In the genomic region with DNA sequence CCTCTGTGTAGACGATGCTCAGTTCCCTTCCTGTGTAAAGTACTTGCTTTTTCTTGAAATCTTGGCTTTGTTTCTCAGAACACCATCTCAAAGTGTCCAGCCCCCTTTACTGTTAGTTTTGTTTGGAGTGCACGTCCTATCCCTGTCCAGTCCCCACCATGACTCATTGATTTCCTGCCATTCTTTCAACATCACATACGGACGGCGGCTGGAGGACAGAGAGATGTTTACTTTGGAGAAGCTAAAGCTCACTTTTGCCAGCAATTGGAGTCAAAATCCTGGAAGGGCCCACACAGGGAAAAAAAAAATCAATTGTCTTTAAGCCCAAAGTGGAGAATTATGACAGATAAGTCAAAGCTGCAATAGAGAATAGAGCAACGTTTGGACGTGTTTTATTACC, we compare ENCODE assay signal across 10 mouse cellular contexts. TPM values are rescaled to one million over a fixed set of nuclear protein-coding genes. Genes with fewer than 3 reads are reported as not detected.
DNase-seq lines count a peak whose midpoint lies in the region; ATAC-seq and TF ChIP-seq lines count a peak whose summit lies in the region.
"Had no signal": no experiment of that assay in that cellular context is flagged by ENCODE, and none has a peak within 500 bp of the region (broad histone marks: within the 10 kb centered on the region; RNA-seq: fewer than 3 reads in every experiment).

No protein-coding gene starts in this region.

- WGBS in heart, embryonic 10.5 days = 60% methylated on average over 7 of the region's 7 CpGs
- 30% methylated on average over 7 of the region's 7 CpGs for WGBS in heart, adult 2 months
- WGBS in kidney, embryonic 15.5 days = 45% methylated on average over 7 of the region's 7 CpGs
- 70% methylated on average over 7 of the region's 7 CpGs for WGBS in midbrain, embryonic 16.5 days

- no peak for TF ChIP-seq CTCF in heart, adult 2 months (IDR thresholded peaks at IDR 0.05)

- H3K9me3 ChIP-seq in heart, embryonic 10.5 days = no peaks in the 10 kb centered on the region
- 0 out of 2 replicates have a peak, but pooled peaks cover 3% of the 10 kb centered on the region for H3K9me3 ChIP-seq in kidney, embryonic 15.5 days (replicated peaks)
- H3K9me3 ChIP-seq in megakaryocyte, embryonic 14.5 days = peaks cover 6% of the 10 kb centered on the region
- H3K9me3 ChIP-seq in midbrain, embryonic 16.5 days (replicated peaks; ENCODE audit: control insufficient read depth, low read length, poor library complexity, severe bottlenecking) = no peaks in the 10 kb centered on the region

- no peak overlapping the region for H3K4me2 ChIP-seq in kidney, embryonic 15.5 days
- H3K4me2 ChIP-seq in midbrain, embryonic 16.5 days (ENCODE audit: low read length) = no peak overlapping the region

- no peaks in the 10 kb centered on the region for H3K4me1 ChIP-seq in heart, embryonic 10.5 days
- H3K4me1 ChIP-seq in heart, adult 2 months (ENCODE audit: control insufficient read depth, insufficient read depth, low read length) = peaks cover 8% of the 10 kb centered on the region
- 0 out of 2 replicates have a peak, but pooled peaks cover 6% of the 10 kb centered on the region for H3K4me1 ChIP-seq in kidney, embryonic 15.5 days
- H3K4me1 ChIP-seq in megakaryocyte, embryonic 14.5 days = peaks cover 70% of the 10 kb centered on the region
- no peaks in the 10 kb centered on the region for H3K4me1 ChIP-seq in midbrain, embryonic 16.5 days (ENCODE audit: control insufficient read depth, insufficient read depth, low read length)

- TF ChIP-seq EP300 in heart, adult 2 months (IDR thresholded peaks at IDR 0.05; ENCODE audit: insufficient read depth, low read depth, low read length) = 0 out of 2 replicates have a peak, but pooled peaks have one; percentile 25

- no peak overlapping the region for H3K4me3 ChIP-seq in heart, embryonic 10.5 days
- H3K4me3 ChIP-seq in heart, adult 2 months = no peak overlapping the region
- no peak overlapping the region for H3K4me3 ChIP-seq in kidney, embryonic 15.5 days (replicated peaks)
- peak overlapping the region; percentile 42 for H3K4me3 ChIP-seq in megakaryocyte, embryonic 14.5 days (replicated peaks)
- no peak overlapping the region for H3K4me3 ChIP-seq in midbrain, embryonic 16.5 days (ENCODE audit: low read depth, low read length)

- peak; percentile 99 for DNase-seq in heart, adult 11 months
- DNase-seq in heart, embryonic 10.5 days (ENCODE audit: low spot score) = no peak
- peak; percentile 44 to 75 for DNase-seq in heart, adult 2 months
- no peak for DNase-seq in cerebellum, postnatal 25 days
- no peak for DNase-seq in urinary bladder, adult 2 months (ENCODE audit: low spot score)

- no peak overlapping the region for H3K9ac ChIP-seq in heart, adult 2 months (ENCODE audit: low read depth, low read length)
- H3K9ac ChIP-seq in kidney, embryonic 15.5 days = no peak overlapping the region
- H3K9ac ChIP-seq in midbrain, embryonic 16.5 days (ENCODE audit: low read depth, low read length) = no peak overlapping the region

- no peak overlapping the region for H3K27ac ChIP-seq in heart, embryonic 10.5 days
- H3K27ac ChIP-seq in heart, adult 2 months = peak overlapping the region; percentile 10; the same call in 1 of the 2 replicates
- H3K27ac ChIP-seq in kidney, embryonic 15.5 days = peak overlapping the region; percentile 48; the same call in 1 of the 2 replicates
- no peak overlapping the region for H3K27ac ChIP-seq in midbrain, embryonic 16.5 days (ENCODE audit: low read length)

- no peaks in the 10 kb centered on the region for H3K79me2 ChIP-seq in heart, adult 2 months (replicated peaks; ENCODE audit: control insufficient read depth, insufficient read depth, low read length)

- H3K27me3 ChIP-seq in heart, embryonic 10.5 days (ENCODE audit: insufficient read depth, poor library complexity, severe bottlenecking) = no peaks in the 10 kb centered on the region
- H3K27me3 ChIP-seq in heart, adult 2 months (ENCODE audit: control insufficient read depth, insufficient read depth, low read length) = no peaks in the 10 kb centered on the region
- H3K27me3 ChIP-seq in kidney, embryonic 15.5 days = no peaks in the 10 kb centered on the region
- no peaks in the 10 kb centered on the region for H3K27me3 ChIP-seq in megakaryocyte, embryonic 14.5 days (replicated peaks)
- H3K27me3 ChIP-seq in midbrain, embryonic 16.5 days (ENCODE audit: control insufficient read depth, insufficient read depth, low read depth, low read length) = no peaks in the 10 kb centered on the region

- TF ChIP-seq POLR2A in heart, adult 2 months (IDR thresholded peaks at IDR 0.05; ENCODE audit: insufficient read depth, low read depth, low read length) = no peak

- no peaks in the 10 kb centered on the region for H3K36me3 ChIP-seq in heart, embryonic 10.5 days
- H3K36me3 ChIP-seq in heart, adult 2 months (ENCODE audit: control insufficient read depth, insufficient read depth, low read length) = no peaks in the 10 kb centered on the region; the same call in none of the 2 replicates
- no peaks in the 10 kb centered on the region for H3K36me3 ChIP-seq in kidney, embryonic 15.5 days
- peaks cover 13% of the 10 kb centered on the region for H3K36me3 ChIP-seq in megakaryocyte, embryonic 14.5 days (replicated peaks; ENCODE audit: low read length)
- no peaks in the 10 kb centered on the region for H3K36me3 ChIP-seq in midbrain, embryonic 16.5 days (ENCODE audit: control insufficient read depth, insufficient read depth, low read length)

- ATAC-seq in kidney, embryonic 15.5 days (replicated peaks; ENCODE audit: low FRiP score) = no peak; the same call in 1 of the 2 replicates
- ATAC-seq in midbrain, embryonic 16.5 days = no peak
- ATAC-seq: forebrain, embryonic 16.5 days had no signal

- intact Hi-C loops in heart, adult 2 months (cut with DNase I) = no loop called here

RNA-seq across cellular contexts. Expression of a gene that starts 51.8 kb away (rescaled TPM):
- not detected in 2 replicates for polyA plus RNA-seq in heart, embryonic 10.5 days (2016; fragmentation: Nextera tagmentation; extraction: Ambion mirVana)
- not detected for total RNA-seq in heart, adult 2 months (2021)
- polyA plus RNA-seq in heart, adult 2 months (2012; rRNA removed) = not detected in 2 replicates
- not detected in 2 replicates for polyA plus RNA-seq in kidney, embryonic 15.5 days (2015; fragmentation: Nextera tagmentation; extraction: Ambion mirVana)
- polyA plus RNA-seq in megakaryocyte, embryonic 14.5 days (2012; ENCODE audit: insufficient read depth, low replicate concordance) = not detected in 2 replicates
- not detected in 2 replicates for polyA plus RNA-seq in midbrain, embryonic 16.5 days (2015; fragmentation: Nextera tagmentation; extraction: Ambion mirVana)
- not detected in 2 replicates for polyA plus RNA-seq in urinary bladder, adult 2 months (2012; rRNA removed)
- polyA plus RNA-seq: forebrain, embryonic 16.5 days; neural tube, embryonic 11.5 days had no signal

Comparison
In these comparisons a context has a peak if more than half of its experiments do, and no peak if none do; other contexts are left out.
1. DNase-seq: peak in heart, adult 11 months (single experiment) and heart, adult 2 months (2 of 2); none in heart, embryonic 10.5 days (single experiment), cerebellum, postnatal 25 days (0 of 2) and urinary bladder, adult 2 months (single experiment).
2. H3K27ac ChIP-seq: peak in heart, adult 2 months (single experiment) and kidney, embryonic 15.5 days (single experiment); none in heart, embryonic 10.5 days (single experiment) and midbrain, embryonic 16.5 days (single experiment).